Mouse (Mus musculus) heart, embryonic 13.5 days (tissue): ENCODE data around the gene Ppox. TPM values are rescaled to one million over a fixed set of nuclear protein-coding genes. Genes with fewer than 3 reads are reported as not detected.

Experiments used
- ATAC-seq: fragments of 200-750 bp; cut with Nextera tagmentation; 2 replicates; pipeline ENCODE4 v1.8.0; 2017; ENCODE audit warnings: moderate TSS enrichment; ENCODE audit not compliant: insufficient number of reproducible peaks, low FRiP score, low TSS enrichment; ENCODE audit errors: extremely low read depth
- H3K27ac ChIP-seq: fragments of 300-500 bp; sonication (generic); replicated peaks from 2 replicates; pipeline ENCODE4 v1.5.1; 2015; ENCODE audit warnings: moderate library complexity, mild to moderate bottlenecking, inconsistent platforms
- H3K27me3 ChIP-seq: fragments of 300-500 bp; sonication (generic); replicated peaks from 2 replicates; pipeline ENCODE4 v1.6.1; 2015; ENCODE audit warnings: mild to moderate bottlenecking, inconsistent platforms
- H3K36me3 ChIP-seq: fragments of 300-500 bp; sonication (generic); 2 replicates; pipeline ENCODE4 v1.6.1; 2015; ENCODE audit warnings: mild to moderate bottlenecking, inconsistent platforms
- H3K4me1 ChIP-seq: fragments of 300-500 bp; sonication (generic); 2 replicates; pipeline ENCODE4 v1.6.1; 2015; ENCODE audit warnings: inconsistent platforms
- H3K4me2 ChIP-seq: fragments of 300-500 bp; sonication (generic); 2 replicates; pipeline ENCODE4 v1.6.1; 2015; ENCODE audit warnings: inconsistent platforms, mild to moderate bottlenecking, moderate library complexity
- H3K4me3 ChIP-seq: fragments of 300-500 bp; sonication (generic); 2 replicates; pipeline ENCODE4 v1.5.1; 2015; ENCODE audit warnings: moderate library complexity, mild to moderate bottlenecking, inconsistent platforms
- H3K9ac ChIP-seq: fragments of 300-500 bp; sonication (generic); 2 replicates; pipeline ENCODE4 v1.6.1; 2015; ENCODE audit warnings: inconsistent platforms, mild to moderate bottlenecking, moderate library complexity
- H3K9me3 ChIP-seq: fragments of 300-500 bp; sonication (generic); 2 replicates; pipeline ENCODE4 v1.6.1; 2016; ENCODE audit warnings: inconsistent platforms
- WGBS: fragments of 180-500 bp; shearing (Covaris S2); methylation state at CpG from one replicate; pipeline ENCODE4 v1.1.7; 2015; ENCODE audit warnings: mixed read lengths; 5-methylcytosine and 5-hydroxymethylcytosine counted together
- polyA plus RNA-seq: library from polyadenylated mRNA; unstranded; fragments of >200 nt; fragmentation: Nextera tagmentation; extraction: Ambion mirVana; gene quantifications from 2 replicates; pipeline ENCODE4 v1.2.1, GENCODE M21; 2015

Ppox gene
- polyA plus RNA-seq, 1 experiment from 2014 or later, result 36.1 TPM

DNA sequence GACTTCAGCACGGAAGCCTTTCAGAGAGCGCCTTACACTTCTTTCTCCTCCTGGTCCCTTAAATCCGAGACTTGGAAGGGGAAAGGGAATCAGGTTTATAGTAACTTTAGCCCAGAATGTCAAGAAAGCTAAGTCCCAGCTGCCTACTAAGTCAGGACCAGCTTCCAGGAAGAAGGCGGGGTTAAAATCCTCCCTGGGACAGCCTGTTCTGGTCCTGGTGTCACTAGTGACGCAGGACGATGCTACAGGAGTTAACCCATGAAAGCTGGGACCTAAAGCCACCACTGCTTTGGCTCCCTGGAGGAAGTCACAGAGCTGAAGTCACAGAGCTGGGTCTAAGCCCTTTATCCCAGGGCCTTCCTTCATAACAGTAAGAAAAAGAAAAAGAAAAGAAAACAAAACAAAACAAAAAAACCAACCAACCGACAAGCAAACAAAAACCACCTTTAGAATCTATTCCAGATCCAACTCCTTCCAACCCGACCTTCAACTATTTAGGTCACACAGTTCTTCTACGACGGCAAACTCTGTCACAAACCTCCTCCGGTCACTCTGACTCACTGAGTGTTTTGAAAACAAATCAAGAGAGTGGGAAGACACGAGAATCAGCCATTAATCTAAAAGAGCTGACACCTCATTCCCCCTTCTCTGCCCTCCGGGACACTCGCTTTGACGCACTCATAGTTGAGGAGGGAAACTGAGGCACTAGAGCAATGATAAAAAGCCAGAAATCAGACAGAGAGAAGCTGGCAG is 40.8 kb downstream of the Ppox start:
- no peak for ATAC-seq
- H3K4me2 ChIP-seq, result no peak overlapping the region

DNA sequence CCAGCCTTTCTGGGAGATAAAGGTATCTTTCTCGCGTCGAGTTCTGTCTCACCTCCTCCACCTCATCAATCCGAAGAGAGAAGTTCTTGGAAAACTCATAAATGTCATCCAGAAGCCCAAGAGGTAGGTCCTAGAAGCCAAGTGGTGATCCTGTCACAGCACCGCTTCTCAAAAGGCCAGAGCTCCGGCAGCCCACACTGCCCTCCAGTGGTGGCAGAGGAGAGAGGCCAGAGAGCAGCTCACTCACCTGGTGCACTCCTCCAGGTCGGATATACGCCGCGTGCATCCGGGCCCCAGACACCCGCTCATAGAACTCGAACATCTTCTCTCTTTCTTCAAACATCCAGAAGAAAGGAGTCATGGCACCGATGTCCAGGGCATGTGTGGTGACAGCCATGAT is 42.5 kb downstream of the Ppox start:
- Histone ChIP-seq H3K9ac (no peak overlapping the region), H3K27me3 (no peaks in the 10 kb centered on the region), H3K27ac (no peak overlapping the region), H3K9me3 (no peaks in the 10 kb centered on the region), H3K36me3 (peaks cover 100% of the 10 kb centered on the region), H3K4me3 (no peak overlapping the region), H3K4me2 (no peak overlapping the region), H3K4me1 (peaks cover 15% of the 10 kb centered on the region)
- 65% methylated on average over 14 of the region's 14 CpGs for WGBS
- ATAC-seq, result no peak

More for the DNA sequence above, 40.8 kb downstream of the Ppox start:
- Histone ChIP-seq H3K4me3 (no peak overlapping the region), H3K27me3 (no peaks in the 10 kb centered on the region), H3K27ac (no peak overlapping the region), H3K9me3 (no peaks in the 10 kb centered on the region), H3K9ac (no peak overlapping the region), H3K4me1 (peaks cover 14% of the 10 kb centered on the region), H3K36me3 (peaks cover 98% of the 10 kb centered on the region)
- WGBS, result 73% methylated on average over 15 of the region's 15 CpGs

DNA sequence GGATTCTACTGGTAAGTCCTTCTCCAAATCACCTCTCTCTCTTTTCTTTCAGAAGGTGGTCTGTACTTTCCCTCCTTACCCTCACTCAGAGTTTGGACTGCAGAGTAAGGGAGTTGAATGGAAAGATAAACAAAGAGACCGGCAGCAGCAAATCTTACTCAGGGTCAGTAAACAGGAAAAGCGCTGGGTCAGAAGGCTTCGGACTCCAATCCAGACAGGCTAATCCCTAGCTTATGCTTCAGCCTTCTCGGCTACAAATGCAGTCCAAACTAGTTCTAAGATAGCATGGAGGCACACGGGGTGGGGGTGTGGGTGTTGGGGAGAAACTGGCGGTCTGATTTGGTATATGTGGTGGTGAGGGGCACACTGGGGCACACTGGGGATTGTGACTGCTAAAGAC is 43.5 kb downstream of the Ppox start:
- no peak overlapping the region for H3K4me2 ChIP-seq
- ATAC-seq, result no peak
- H3K36me3 ChIP-seq, result peaks cover 92% of the 10 kb centered on the region
- H3K27me3 ChIP-seq, result no peaks in the 10 kb centered on the region
- H3K4me1 ChIP-seq, result peaks cover 23% of the 10 kb centered on the region
- H3K4me3 ChIP-seq, result no peak overlapping the region
- no peak overlapping the region for H3K9ac ChIP-seq
- H3K9me3 ChIP-seq, result no peaks in the 10 kb centered on the region
- no peak overlapping the region for H3K27ac ChIP-seq
- WGBS, result 82% methylated on average over 6 of the region's 6 CpGs

DNA sequence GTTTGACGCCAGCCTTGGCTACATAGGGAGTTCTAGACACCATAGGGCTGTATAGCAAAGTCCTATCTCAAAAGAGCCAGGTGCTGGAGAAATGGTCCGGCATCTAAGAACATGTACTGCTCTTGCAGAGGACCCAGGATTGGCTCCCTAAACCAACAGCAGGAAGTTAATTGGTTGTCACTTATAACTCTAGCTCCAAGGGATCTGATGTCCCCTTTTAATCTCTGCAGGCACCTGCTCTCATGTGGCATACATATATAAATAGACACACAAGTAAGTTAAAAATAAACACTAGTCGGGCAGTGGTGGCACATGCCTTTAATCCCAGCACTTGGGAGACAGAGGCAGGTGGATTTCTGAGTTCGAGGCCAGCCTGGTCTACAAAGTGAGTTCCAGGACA is 45.2 kb downstream of the Ppox start:
- Histone ChIP-seq H3K4me2 (no peak overlapping the region), H3K4me3 (no peak overlapping the region), H3K36me3 (peaks cover 75% of the 10 kb centered on the region), H3K4me1 (peaks cover 23% of the 10 kb centered on the region), H3K9ac (no peak overlapping the region), H3K27ac (peak overlapping the region; percentile 17; the same call in 1 of the 2 replicates), H3K27me3 (no peaks in the 10 kb centered on the region), H3K9me3 (no peaks in the 10 kb centered on the region)
- no peak for ATAC-seq
- 61% methylated on average over 4 of the region's 4 CpGs for WGBS

DNA sequence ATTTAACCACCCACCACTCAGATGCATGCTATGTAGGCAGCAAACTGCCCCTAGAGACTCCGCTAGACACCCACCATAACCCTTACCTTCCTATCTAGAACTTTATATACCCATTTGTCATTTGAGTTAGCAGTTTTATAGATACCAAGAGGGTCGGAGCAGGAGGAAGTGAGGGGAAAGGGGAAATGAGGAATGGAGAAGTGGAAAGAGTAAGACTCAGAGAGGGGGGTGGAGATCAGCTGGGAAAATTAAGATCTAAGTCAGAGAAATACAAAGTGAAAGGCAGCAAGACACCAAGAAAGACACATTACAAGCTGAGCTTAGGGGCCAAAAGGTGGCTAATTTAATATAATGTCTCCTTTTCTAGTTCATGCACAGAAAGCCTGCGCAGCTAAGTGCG is 46.4 kb downstream of the Ppox start:
- H3K9ac ChIP-seq, result no peak overlapping the region
- WGBS, result 90% methylated on average over 4 of the region's 4 CpGs
- peaks cover 63% of the 10 kb centered on the region for H3K36me3 ChIP-seq

DNA sequence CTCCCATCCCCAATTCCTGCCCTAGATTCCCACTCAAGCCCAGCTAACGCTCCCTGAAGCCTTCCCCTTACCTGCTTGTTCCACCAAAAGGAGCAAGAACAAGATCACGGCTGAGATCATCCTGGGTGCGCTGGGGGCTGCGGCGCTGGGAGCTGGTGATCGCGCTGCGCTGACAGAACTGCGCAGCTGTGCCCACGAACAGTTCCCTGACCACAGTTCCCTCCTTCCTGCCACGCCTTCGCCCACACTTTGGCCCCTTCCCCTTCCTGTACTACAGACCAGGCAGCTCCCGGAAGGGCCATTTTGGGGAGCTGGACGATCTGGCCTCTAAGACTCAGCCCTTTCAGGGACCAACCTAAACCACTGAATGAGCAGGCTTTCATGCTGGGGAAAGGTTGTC is 46.9 kb downstream of the Ppox start, which contains the start of gene Fcer1g:
Fcer1g (minus strand) TSS at position 240 of the 400 bp plus-strand sequence.
- ATAC-seq, result no peak
- 0 out of 2 replicates have a peak within 1 kb of the TSS, but pooled peaks have one; percentile 6 for H3K4me3 ChIP-seq
- 0 out of 2 replicates have a peak within 1 kb of the TSS, but pooled peaks have one; percentile 48 for H3K9ac ChIP-seq
- H3K4me1 ChIP-seq, result peaks cover 23% of the 10 kb centered on the region
- WGBS, result 81% methylated on average over 14 of the region's 14 CpGs
- H3K9me3 ChIP-seq, result no peaks in the 10 kb centered on the region
- H3K36me3 ChIP-seq, result peaks cover 59% of the 10 kb centered on the region
- H3K27me3 ChIP-seq, result no peaks in the 10 kb centered on the region
- H3K27ac ChIP-seq, result peak within 1 kb of the TSS; percentile 37
- H3K4me2 ChIP-seq, result no peak within 1 kb of the TSS

More for the DNA sequence above, 46.4 kb downstream of the Ppox start:
- Histone ChIP-seq H3K4me3 (no peak overlapping the region), H3K27me3 (no peaks in the 10 kb centered on the region), H3K9me3 (no peaks in the 10 kb centered on the region), H3K27ac (no peak overlapping the region), H3K4me1 (peaks cover 23% of the 10 kb centered on the region), H3K4me2 (no peak overlapping the region)
- no peak for ATAC-seq

DNA sequence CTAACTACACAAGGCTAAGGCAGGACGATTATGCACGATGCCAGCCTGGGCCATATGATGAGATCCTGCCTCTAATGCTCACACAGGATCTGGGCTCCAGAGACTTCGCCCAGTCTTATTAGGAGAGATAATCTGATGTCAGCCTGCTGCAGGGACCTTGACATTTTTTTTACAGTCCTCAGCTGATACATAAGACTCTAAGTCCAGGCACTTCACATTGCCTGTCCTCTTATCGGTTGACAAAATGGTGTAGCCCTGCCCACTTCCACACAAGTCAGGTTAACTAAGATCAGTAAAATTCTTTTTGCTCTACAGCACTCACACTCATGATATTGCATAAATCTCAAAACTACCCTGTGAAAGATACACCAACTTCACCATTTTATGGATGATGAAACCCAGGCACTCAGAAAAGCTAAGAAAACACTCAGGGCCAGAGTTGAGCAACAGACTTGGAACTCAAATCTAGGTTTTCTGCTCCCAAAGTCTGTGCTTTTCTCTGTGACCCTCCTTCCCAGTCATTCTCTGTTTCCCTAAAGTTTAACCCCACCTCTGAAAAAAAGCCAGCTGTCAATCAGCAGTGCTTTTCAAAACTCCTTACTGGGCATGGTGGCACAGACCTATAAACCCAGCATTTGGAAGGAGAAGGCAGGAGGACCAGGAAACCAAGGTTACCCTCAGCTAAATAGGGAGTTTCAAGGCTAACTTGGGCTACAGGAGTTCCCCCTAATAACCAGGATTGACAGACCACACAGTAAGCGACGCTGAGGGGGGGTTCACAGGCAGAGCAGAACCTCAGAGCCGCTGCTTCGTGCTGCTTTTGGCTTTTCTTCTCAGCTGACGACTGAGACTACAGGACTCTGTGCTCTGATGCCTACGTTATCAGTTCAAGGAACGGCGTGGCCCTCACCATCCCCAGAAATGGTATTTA is 47.9 kb downstream of the Ppox start:
- Histone ChIP-seq H3K4me1 (peaks cover 23% of the 10 kb centered on the region), H3K27me3 (no peaks in the 10 kb centered on the region), H3K4me2 (no peak overlapping the region), H3K9ac (0 out of 2 replicates have a peak overlapping the region, but pooled peaks have one; percentile 48), H3K9me3 (no peaks in the 10 kb centered on the region), H3K4me3 (0 out of 2 replicates have a peak overlapping the region, but pooled peaks have one; percentile 6), H3K36me3 (peaks cover 48% of the 10 kb centered on the region), H3K27ac (peak overlapping the region; percentile 37)
- no peak for ATAC-seq
- WGBS, result 55% methylated on average over 12 of the region's 12 CpGs

DNA sequence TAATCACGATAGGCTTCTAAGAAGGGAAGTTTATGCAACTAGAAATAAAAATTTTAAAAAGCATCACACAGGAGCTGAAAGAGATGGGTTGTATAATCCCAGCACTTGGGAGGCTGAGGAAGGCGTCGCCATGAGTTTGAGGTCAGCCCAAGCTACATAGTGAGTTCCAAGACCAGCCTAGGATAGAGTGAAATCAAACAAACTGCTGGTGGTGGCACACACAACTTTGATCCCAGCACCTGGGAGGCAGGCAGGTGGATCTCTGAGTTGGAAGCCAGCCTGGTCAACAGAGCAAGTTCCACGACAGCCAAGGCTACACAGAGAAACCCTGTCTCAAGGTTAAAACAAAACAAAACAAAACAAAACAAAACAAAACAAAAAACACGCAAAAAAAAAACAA is 48.6 kb downstream of the Ppox start:
- Histone ChIP-seq H3K4me1 (peaks cover 23% of the 10 kb centered on the region), H3K36me3 (peaks cover 41% of the 10 kb centered on the region), H3K9me3 (no peaks in the 10 kb centered on the region), H3K4me2 (no peak overlapping the region), H3K27me3 (no peaks in the 10 kb centered on the region), H3K4me3 (no peak overlapping the region), H3K9ac (no peak overlapping the region), H3K27ac (no peak overlapping the region)
- ATAC-seq, result no peak
- 85% methylated on average over 5 of the region's 5 CpGs for WGBS

DNA sequence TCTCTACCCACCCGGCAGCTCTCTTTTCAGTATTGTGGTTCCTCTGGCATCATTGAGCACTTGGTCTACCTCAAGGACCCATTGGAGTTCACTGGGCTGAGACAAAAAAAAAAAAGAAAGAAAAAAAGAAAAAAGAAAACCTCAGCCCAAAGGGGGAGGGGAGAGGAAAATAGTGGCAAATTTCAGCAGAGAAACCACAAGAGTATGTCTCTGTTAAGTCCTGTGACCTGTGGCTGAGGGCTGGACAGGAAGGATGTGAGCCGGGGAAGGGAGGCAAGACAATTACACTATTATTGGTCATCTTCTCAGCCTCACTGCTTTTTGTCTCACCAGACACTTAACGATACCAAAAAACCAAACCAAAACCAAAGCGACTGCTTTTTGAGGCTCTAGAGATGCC is 49.1 kb downstream of the Ppox start:
- H3K27ac ChIP-seq, result no peak overlapping the region
- H3K9ac ChIP-seq, result no peak overlapping the region
- no peak for ATAC-seq
- no peak overlapping the region for H3K4me2 ChIP-seq
- H3K9me3 ChIP-seq, result no peaks in the 10 kb centered on the region
- H3K4me1 ChIP-seq, result peaks cover 23% of the 10 kb centered on the region
- H3K27me3 ChIP-seq, result no peaks in the 10 kb centered on the region
- 66% methylated on average over 4 of the region's 4 CpGs for WGBS
- H3K36me3 ChIP-seq, result peaks cover 36% of the 10 kb centered on the region
- no peak overlapping the region for H3K4me3 ChIP-seq

DNA sequence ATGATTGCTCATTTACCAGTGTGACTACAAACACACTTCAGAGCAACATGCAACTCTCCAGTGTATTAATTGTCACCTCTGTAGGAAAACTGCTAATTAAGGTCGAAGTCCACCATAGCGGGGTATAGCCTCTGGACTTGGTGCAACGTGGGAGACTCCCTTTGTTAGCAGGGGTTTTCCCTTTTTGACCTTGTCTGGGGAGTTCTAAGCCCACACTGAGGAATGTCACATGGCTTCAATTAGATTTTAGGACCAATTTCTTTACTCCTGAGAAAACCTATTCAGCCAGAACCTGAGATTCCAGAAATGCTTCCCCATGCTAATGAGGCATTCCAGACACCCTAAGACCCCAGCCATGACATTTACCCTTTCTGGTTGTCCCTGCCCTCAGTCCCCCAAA is 50.8 kb downstream of the Ppox start:
- Histone ChIP-seq H3K27ac (no peak overlapping the region), H3K27me3 (no peaks in the 10 kb centered on the region), H3K9ac (no peak overlapping the region), H3K4me1 (peaks cover 17% of the 10 kb centered on the region), H3K4me2 (no peak overlapping the region), H3K9me3 (no peaks in the 10 kb centered on the region), H3K36me3 (peaks cover 20% of the 10 kb centered on the region), H3K4me3 (no peak overlapping the region)
- WGBS, result 88% methylated on average over 3 of the region's 3 CpGs
- no peak for ATAC-seq

DNA sequence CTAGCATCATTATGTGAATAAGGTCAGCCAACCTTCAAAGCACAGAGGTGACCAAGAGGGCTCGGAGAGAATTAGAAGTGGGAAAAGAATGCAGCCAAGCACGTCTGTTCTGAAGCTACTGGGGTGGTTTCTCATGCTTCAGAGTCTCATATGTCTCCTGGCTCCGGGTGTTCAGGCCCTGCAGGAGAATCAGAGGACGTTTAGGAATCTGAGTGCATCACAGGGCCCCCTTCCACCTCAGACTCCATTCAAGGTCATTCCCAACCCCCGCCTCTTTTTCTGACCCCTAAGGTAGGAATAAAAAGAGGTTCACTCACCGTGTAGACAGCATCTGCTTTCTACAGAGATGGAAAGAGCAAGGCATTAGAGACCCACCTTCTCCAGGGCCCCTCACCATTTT is 51.2 kb downstream of the Ppox start:
- Histone ChIP-seq H3K9me3 (no peaks in the 10 kb centered on the region), H3K9ac (no peak overlapping the region), H3K36me3 (peaks cover 15% of the 10 kb centered on the region), H3K27ac (no peak overlapping the region), H3K4me1 (peaks cover 17% of the 10 kb centered on the region), H3K27me3 (no peaks in the 10 kb centered on the region), H3K4me3 (no peak overlapping the region), H3K4me2 (no peak overlapping the region)
- ATAC-seq, result no peak
- WGBS, result 61% methylated on average over 6 of the region's 6 CpGs
